Mouse (Mus musculus): ENCODE measurements around the gene Ptpn9. TPM values are rescaled to one million over a fixed set of nuclear protein-coding genes. Genes with fewer than 3 reads are reported as not detected.

Ptpn9 gene
- polyA plus RNA-seq, 1 experiment from 2014 or later, result 3.1 TPM

DNA sequence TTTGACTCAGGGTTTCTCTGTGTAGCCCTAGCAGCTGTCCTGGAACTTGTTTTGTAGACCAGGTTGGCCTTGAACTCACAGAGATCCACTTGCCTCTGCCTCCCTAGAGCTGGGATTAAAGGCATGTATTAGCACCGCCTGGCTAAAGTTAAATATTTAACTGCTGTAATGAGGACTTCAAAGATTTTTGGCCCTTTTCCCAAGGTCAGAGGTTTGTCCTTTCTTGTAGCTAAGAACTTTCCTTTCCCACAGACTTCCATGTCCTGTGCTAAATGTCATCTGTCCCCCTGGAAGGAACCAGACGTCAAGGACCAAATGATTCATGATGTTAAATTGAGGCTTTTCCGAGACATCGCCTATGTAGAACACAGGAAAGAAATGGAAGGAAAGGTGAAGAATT, 8.3 kb downstream of the Ptpn9 start:
- Histone ChIP-seq H3K9ac (ENCODE audit: low read depth, low read length) (no peak overlapping the region), H3K27me3 (ENCODE audit: control insufficient read depth, insufficient read depth, low read depth, low read length) (no peaks in the 10 kb centered on the region), H3K4me1 (ENCODE audit: control insufficient read depth, low read depth, low read length) (no peaks in the 10 kb centered on the region; the same call in 1 of the 2 replicates), H3K27ac (ENCODE audit: low read length) (no peak overlapping the region), H3K9me3 (replicated peaks; ENCODE audit: control insufficient read depth, low read length) (no peaks in the 10 kb centered on the region), H3K4me2 (ENCODE audit: low read depth, low read length) (no peak overlapping the region), H3K4me3 (ENCODE audit: low read depth, low read length) (no peak overlapping the region), H3K36me3 (ENCODE audit: control insufficient read depth, insufficient read depth) (no peaks in the 10 kb centered on the region)
- 62% methylated on average over 4 of the region's 4 CpGs for WGBS (ENCODE audit: insufficient replicate concordance)
- ATAC-seq (ENCODE audit: low read depth), result no peak

- no peak overlapping the region for H3K4me2 ChIP-seq (ENCODE audit: low read depth, low read length)
- no peak overlapping the region for H3K4me3 ChIP-seq (ENCODE audit: low read depth, low read length)
- ATAC-seq (ENCODE audit: low read depth), result no peak
- H3K27me3 ChIP-seq (ENCODE audit: control insufficient read depth, insufficient read depth, low read depth, low read length), result no peaks in the 10 kb centered on the region
- no peak overlapping the region for H3K9ac ChIP-seq (ENCODE audit: low read depth, low read length)
- WGBS (ENCODE audit: insufficient replicate concordance), result 42% methylated on average over 1 of the region's 1 CpGs
- no peaks in the 10 kb centered on the region for H3K9me3 ChIP-seq (replicated peaks; ENCODE audit: control insufficient read depth, low read length)
- H3K36me3 ChIP-seq (ENCODE audit: control insufficient read depth, insufficient read depth), result peaks cover 3% of the 10 kb centered on the region; the same call in 1 of the 2 replicates
- no peaks in the 10 kb centered on the region for H3K4me1 ChIP-seq (ENCODE audit: control insufficient read depth, low read depth, low read length)
- H3K27ac ChIP-seq (ENCODE audit: low read length), result no peak overlapping the region
Measured at GRCm38 (mm10) chr9:57012393-57012792, 17.7 kb downstream of the Ptpn9 start.

- Histone ChIP-seq H3K4me1 (ENCODE audit: control insufficient read depth, low read depth, low read length) (no peaks in the 10 kb centered on the region), H3K36me3 (ENCODE audit: control insufficient read depth, insufficient read depth) (peaks cover 3% of the 10 kb centered on the region; the same call in 1 of the 2 replicates), H3K27ac (ENCODE audit: low read length) (no peak overlapping the region), H3K9me3 (replicated peaks; ENCODE audit: control insufficient read depth, low read length) (no peaks in the 10 kb centered on the region), H3K9ac (ENCODE audit: low read depth, low read length) (no peak overlapping the region), H3K4me2 (ENCODE audit: low read depth, low read length) (no peak overlapping the region), H3K27me3 (ENCODE audit: control insufficient read depth, insufficient read depth, low read depth, low read length) (no peaks in the 10 kb centered on the region), H3K4me3 (ENCODE audit: low read depth, low read length) (no peak overlapping the region)
- no peak for ATAC-seq (ENCODE audit: low read depth)
- WGBS (ENCODE audit: insufficient replicate concordance), result 62% methylated on average over 4 of the region's 4 CpGs
Measured at GRCm38 (mm10) chr9:57012895-57013294, 18.2 kb downstream of the Ptpn9 start.

- ATAC-seq (ENCODE audit: low read depth), result no peak
- no peak overlapping the region for H3K9ac ChIP-seq (ENCODE audit: low read depth, low read length)
- 72% methylated on average over 1 of the region's 1 CpGs for WGBS (ENCODE audit: insufficient replicate concordance)
Measured at GRCm38 (mm10) chr9:57013756-57014155, 19.0 kb downstream of the Ptpn9 start.

GRCm38 (mm10) chr9:57014766-57015165, 20.0 kb downstream of the Ptpn9 start:
- no peak overlapping the region for H3K9ac ChIP-seq (ENCODE audit: low read depth, low read length)
- no peaks in the 10 kb centered on the region for H3K4me1 ChIP-seq (ENCODE audit: control insufficient read depth, low read depth, low read length)
- no peaks in the 10 kb centered on the region for H3K27me3 ChIP-seq (ENCODE audit: control insufficient read depth, insufficient read depth, low read depth, low read length)
- peaks cover 3% of the 10 kb centered on the region; the same call in 1 of the 2 replicates for H3K36me3 ChIP-seq (ENCODE audit: control insufficient read depth, insufficient read depth)
- no peak overlapping the region for H3K4me2 ChIP-seq (ENCODE audit: low read depth, low read length)
- no peak for ATAC-seq (ENCODE audit: low read depth)
- no peak overlapping the region for H3K27ac ChIP-seq (ENCODE audit: low read length)
- H3K9me3 ChIP-seq (replicated peaks; ENCODE audit: control insufficient read depth, low read length), result no peaks in the 10 kb centered on the region
- WGBS (ENCODE audit: insufficient replicate concordance), result 78% methylated on average over 1 of the region's 1 CpGs
- no peak overlapping the region for H3K4me3 ChIP-seq (ENCODE audit: low read depth, low read length)

More at GRCm38 (mm10) chr9:57013756-57014155, 19.0 kb downstream of the Ptpn9 start:
- H3K36me3 ChIP-seq (ENCODE audit: control insufficient read depth, insufficient read depth), result peaks cover 3% of the 10 kb centered on the region; the same call in 1 of the 2 replicates
- no peak overlapping the region for H3K4me3 ChIP-seq (ENCODE audit: low read depth, low read length)
- no peak overlapping the region for H3K4me2 ChIP-seq (ENCODE audit: low read depth, low read length)
- H3K27ac ChIP-seq (ENCODE audit: low read length), result no peak overlapping the region
- no peaks in the 10 kb centered on the region for H3K4me1 ChIP-seq (ENCODE audit: control insufficient read depth, low read depth, low read length)
- no peaks in the 10 kb centered on the region for H3K9me3 ChIP-seq (replicated peaks; ENCODE audit: control insufficient read depth, low read length)
- H3K27me3 ChIP-seq (ENCODE audit: control insufficient read depth, insufficient read depth, low read depth, low read length), result no peaks in the 10 kb centered on the region

GRCm38 (mm10) chr9:57017631-57018030, 22.9 kb downstream of the Ptpn9 start:
- no peak overlapping the region for H3K9ac ChIP-seq (ENCODE audit: low read depth, low read length)
- peaks cover 3% of the 10 kb centered on the region; the same call in 1 of the 2 replicates for H3K36me3 ChIP-seq (ENCODE audit: control insufficient read depth, insufficient read depth)
- no peak overlapping the region for H3K4me2 ChIP-seq (ENCODE audit: low read depth, low read length)
- no peak overlapping the region for H3K4me3 ChIP-seq (ENCODE audit: low read depth, low read length)
- WGBS (ENCODE audit: insufficient replicate concordance), result 77% methylated on average over 1 of the region's 1 CpGs
- no peaks in the 10 kb centered on the region for H3K9me3 ChIP-seq (replicated peaks; ENCODE audit: control insufficient read depth, low read length)
- peak; percentile 43; the same call in 1 of the 2 replicates for ATAC-seq (ENCODE audit: low read depth)
- no peaks in the 10 kb centered on the region for H3K4me1 ChIP-seq (ENCODE audit: control insufficient read depth, low read depth, low read length)
- no peaks in the 10 kb centered on the region for H3K27me3 ChIP-seq (ENCODE audit: control insufficient read depth, insufficient read depth, low read depth, low read length)
- H3K27ac ChIP-seq (ENCODE audit: low read length), result no peak overlapping the region

DNA sequence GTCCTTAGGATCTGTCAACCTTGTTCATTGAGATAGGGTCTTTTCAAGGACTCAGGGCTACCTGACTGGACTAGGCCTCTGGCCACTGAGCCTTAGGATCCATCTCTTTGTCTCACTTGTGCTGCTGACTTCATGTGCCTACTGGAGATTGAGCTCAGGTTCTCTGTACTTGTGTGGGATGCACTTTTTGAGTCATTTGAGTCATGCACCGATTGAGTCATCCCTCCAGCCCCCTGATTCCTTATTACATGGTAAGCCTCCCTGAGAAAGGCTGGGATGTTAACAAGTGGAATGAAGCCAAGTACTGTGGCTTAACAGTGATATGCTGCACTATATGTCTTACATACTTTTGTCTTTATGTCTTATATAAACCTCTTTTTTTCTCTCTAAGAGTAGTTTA, 37.0 kb downstream of the Ptpn9 start:
- H3K4me3 ChIP-seq (ENCODE audit: low read depth, low read length), result no peak overlapping the region
- H3K9me3 ChIP-seq (replicated peaks; ENCODE audit: control insufficient read depth, low read length), result no peaks in the 10 kb centered on the region
- H3K27me3 ChIP-seq (ENCODE audit: control insufficient read depth, insufficient read depth, low read depth, low read length), result no peaks in the 10 kb centered on the region
- ATAC-seq (ENCODE audit: low read depth), result no peak
- no peak overlapping the region for H3K27ac ChIP-seq (ENCODE audit: low read length)
- H3K4me2 ChIP-seq (ENCODE audit: low read depth, low read length), result no peak overlapping the region
- H3K9ac ChIP-seq (ENCODE audit: low read depth, low read length), result no peak overlapping the region
- H3K36me3 ChIP-seq (ENCODE audit: control insufficient read depth, insufficient read depth), result peaks cover 5% of the 10 kb centered on the region
- no peaks in the 10 kb centered on the region for H3K4me1 ChIP-seq (ENCODE audit: control insufficient read depth, low read depth, low read length)
- WGBS (ENCODE audit: insufficient replicate concordance), result 90% methylated on average over 1 of the region's 1 CpGs

DNA sequence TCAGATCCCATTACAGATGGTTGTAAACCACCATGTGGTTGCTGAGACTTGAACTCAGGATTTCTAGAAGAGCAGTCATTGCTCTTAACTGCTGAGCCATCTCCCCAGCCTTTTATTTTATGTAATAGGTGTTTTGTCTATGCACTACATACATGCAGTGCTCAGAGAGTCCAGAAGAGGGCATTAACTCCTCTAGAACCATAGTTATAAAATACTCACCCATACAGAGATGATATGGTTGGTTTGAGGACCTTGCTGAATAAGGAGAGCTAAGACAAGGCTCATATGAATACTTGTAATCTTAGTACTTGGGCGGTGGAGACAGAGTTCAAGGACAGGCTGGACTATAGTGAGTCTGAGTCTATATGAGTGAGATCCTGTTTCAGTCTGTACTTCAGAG, 61.5 kb downstream of the Ptpn9 start:
- WGBS (ENCODE audit: insufficient replicate concordance), result 57% methylated on average over 1 of the region's 1 CpGs
- Histone ChIP-seq H3K4me3 (ENCODE audit: low read depth, low read length) (no peak overlapping the region), H3K9me3 (replicated peaks; ENCODE audit: control insufficient read depth, low read length) (no peaks in the 10 kb centered on the region), H3K27me3 (ENCODE audit: control insufficient read depth, insufficient read depth, low read depth, low read length) (no peaks in the 10 kb centered on the region), H3K9ac (ENCODE audit: low read depth, low read length) (no peak overlapping the region), H3K36me3 (ENCODE audit: control insufficient read depth, insufficient read depth) (no peaks in the 10 kb centered on the region), H3K27ac (ENCODE audit: low read length) (no peak overlapping the region), H3K4me2 (ENCODE audit: low read depth, low read length) (no peak overlapping the region), H3K4me1 (ENCODE audit: control insufficient read depth, low read depth, low read length) (no peaks in the 10 kb centered on the region)
- ATAC-seq (ENCODE audit: low read depth), result no peak

- no peaks in the 10 kb centered on the region for H3K27me3 ChIP-seq (ENCODE audit: control insufficient read depth, insufficient read depth, low read depth, low read length)
- H3K4me2 ChIP-seq (ENCODE audit: low read depth, low read length), result no peak overlapping the region
- peak; percentile 81 for ATAC-seq (ENCODE audit: low read depth)
- H3K9ac ChIP-seq (ENCODE audit: low read depth, low read length), result no peak overlapping the region
- no peak overlapping the region for H3K4me3 ChIP-seq (ENCODE audit: low read depth, low read length)
- peaks cover 4% of the 10 kb centered on the region for H3K4me1 ChIP-seq (ENCODE audit: control insufficient read depth, low read depth, low read length)
- no peaks in the 10 kb centered on the region for H3K36me3 ChIP-seq (ENCODE audit: control insufficient read depth, insufficient read depth)
- WGBS (ENCODE audit: insufficient replicate concordance), result 61% methylated on average over 2 of the region's 2 CpGs
- H3K27ac ChIP-seq (ENCODE audit: low read length), result peak overlapping the region; percentile 54; the same call in 1 of the 2 replicates
- H3K9me3 ChIP-seq (replicated peaks; ENCODE audit: control insufficient read depth, low read length), result no peaks in the 10 kb centered on the region
Measured at GRCm38 (mm10) chr9:57064164-57064563, 69.4 kb downstream of the Ptpn9 start.

Data from liver, embryonic 16.5 days (tissue).